Mouse (Mus musculus) CH12F3 (cell line): ENCODE data around the gene Pmel.
"Not testable (repeated sequence)": the region's sequence is repeated elsewhere in the genome, so short reads cannot be mapped to it uniquely, and the experiment has no call there.

Experiments used
- in situ Hi-C: fragments of 300-500 bp; cut with MboI; formaldehyde crosslinking; loops from 2 replicates; pipeline ENCODE4 v1.14.3; 2020; ENCODE audit warnings: low sequenced_read_pairs

Gene Pmel

GRCm38 (mm10) chr10:128700712-128701111 is 3.3 kb upstream of the Pmel start:
- in situ Hi-C loops, result no loop called here

GRCm38 (mm10) chr10:128702328-128703007 is 1.5 kb upstream of the Pmel start:
- in situ Hi-C loops, result no loop called here

GRCm38 (mm10) chr10:128704491-128705316 is 709 bp downstream of the Pmel start, which contains the start of gene Cdk2:
TSS of gene Cdk2 (minus strand) at chr10:128705031.
- in situ Hi-C loops, result no loop called here

GRCm38 (mm10) chr10:128705317-128705693 is 1.3 kb downstream of the Pmel start:
- in situ Hi-C loops, result no loop called here

- in situ Hi-C loops, result not testable (repeated sequence)
Observed at GRCm38 (mm10) chr10:128711318-128711717, 7.3 kb downstream of the Pmel start.

GRCm38 (mm10) chr10:128715559-128716537 is 11.9 kb downstream of the Pmel start:
- in situ Hi-C loops, result no loop called here

- in situ Hi-C loops, result not testable (repeated sequence)
Observed at GRCm38 (mm10) chr10:128725466-128725865, 21.5 kb downstream of the Pmel start.

- in situ Hi-C loops, result no loop called here
Observed at GRCm38 (mm10) chr10:128728059-128728458, 24.1 kb downstream of the Pmel start.

- in situ Hi-C loops, result no loop called here
Observed at GRCm38 (mm10) chr10:128731002-128731433, 27.0 kb downstream of the Pmel start.

- in situ Hi-C loops, result no loop called here
Observed at GRCm38 (mm10) chr10:128731992-128732391, 28.0 kb downstream of the Pmel start.

GRCm38 (mm10) chr10:128737435-128737834 is 33.4 kb downstream of the Pmel start:
- in situ Hi-C loops, result no loop called here

- in situ Hi-C loops, result no loop called here
Observed at GRCm38 (mm10) chr10:128740296-128740695, 36.3 kb downstream of the Pmel start.

- in situ Hi-C loops, result no loop called here
Observed at GRCm38 (mm10) chr10:128742616-128743015, 38.6 kb downstream of the Pmel start.

GRCm38 (mm10) chr10:128743235-128743634 is 39.2 kb downstream of the Pmel start:
- in situ Hi-C loops, result no loop called here

GRCm38 (mm10) chr10:128743791-128744191 is 39.8 kb downstream of the Pmel start:
- in situ Hi-C loops, result no loop called here

GRCm38 (mm10) chr10:128744211-128744610 is 40.2 kb downstream of the Pmel start:
- in situ Hi-C loops, result no loop called here

GRCm38 (mm10) chr10:128744680-128745601 is 40.9 kb downstream of the Pmel start, which contains the start of gene Dgka:
TSS of gene Dgka (minus strand) at chr10:128744855.
- in situ Hi-C loops, result no loop called here

- in situ Hi-C loops, result no loop called here
Observed at GRCm38 (mm10) chr10:128745946-128746613, 42.1 kb downstream of the Pmel start.

GRCm38 (mm10) chr10:128746972-128747645 is 43.1 kb downstream of the Pmel start:
- in situ Hi-C loops, result no loop called here
